ENCODE assay signal across 14 mouse cellular contexts in genomic region chr4:120003006-120003405, GRCm38 (mm10).
A peak's percentile ranks its signal among the peaks of the same experiment; 100 is the strongest.
DNase-seq lines count a peak whose midpoint lies in the region; ATAC-seq and TF ChIP-seq lines count a peak whose summit lies in the region.
"Had no signal": no experiment of that assay in that cellular context is flagged by ENCODE, and none has a peak within 500 bp of the region (broad histone marks: within the 10 kb centered on the region; RNA-seq: fewer than 3 reads in every experiment).

No protein-coding gene starts in this region.

- H3K27me3 ChIP-seq in kidney, embryonic 16.5 days (ENCODE audit: insufficient read depth, low read length) = 0 out of 2 replicates have a peak, but pooled peaks cover 3% of the 10 kb centered on the region
- H3K27me3 ChIP-seq in lung, embryonic 14.5 days (ENCODE audit: insufficient read depth, low read length) = no peaks in the 10 kb centered on the region
- no peaks in the 10 kb centered on the region for H3K27me3 ChIP-seq in forebrain, embryonic 11.5 days (ENCODE audit: control insufficient read depth, insufficient read depth, low read length)
- H3K27me3 ChIP-seq: heart, embryonic 13.5 days; hindbrain, embryonic 15.5 days; liver, embryonic 13.5 days had no signal

- TF ChIP-seq POLR2A in bone marrow, adult 2 months (IDR thresholded peaks at IDR 0.05; ENCODE audit: borderline replicate concordance, control insufficient read depth, low read depth, low read length) = no peak

- 47% methylated on average over 3 of the region's 3 CpGs for WGBS in kidney, embryonic 16.5 days
- 46% methylated on average over 3 of the region's 3 CpGs for WGBS in lung, embryonic 14.5 days
- WGBS in bone marrow, adult 2 months = 57% methylated on average over 3 of the region's 3 CpGs
- WGBS in forebrain, embryonic 11.5 days = 35% methylated on average over 3 of the region's 3 CpGs

- peak; percentile 51 for TF ChIP-seq CTCF in lung, embryonic 14.5 days (IDR thresholded peaks at IDR 0.05; ENCODE audit: low read depth)
- 0 out of 2 replicates have a peak, but pooled peaks have one; percentile 29 for TF ChIP-seq CTCF in bone marrow, adult 2 months (IDR thresholded peaks at IDR 0.05; ENCODE audit: control insufficient read depth, insufficient read depth, low read length)

- no peaks in the 10 kb centered on the region for H3K4me1 ChIP-seq in kidney, embryonic 16.5 days (ENCODE audit: insufficient read depth, low read length)
- no peaks in the 10 kb centered on the region for H3K4me1 ChIP-seq in lung, embryonic 14.5 days (ENCODE audit: insufficient read depth)
- H3K4me1 ChIP-seq in bone marrow, adult 2 months (ENCODE audit: control insufficient read depth, insufficient read depth, low read length) = peaks cover 1% of the 10 kb centered on the region; the same call in 1 of the 2 replicates
- H3K4me1 ChIP-seq in forebrain, embryonic 11.5 days (replicated peaks; ENCODE audit: control insufficient read depth, insufficient read depth, low read length) = no peaks in the 10 kb centered on the region
- H3K4me1 ChIP-seq: hindbrain, embryonic 15.5 days; liver, embryonic 13.5 days had no signal

- no peak overlapping the region for H3K4me3 ChIP-seq in kidney, embryonic 16.5 days (ENCODE audit: low read length)
- no peak overlapping the region for H3K4me3 ChIP-seq in lung, embryonic 14.5 days (ENCODE audit: low read depth, low read length)
- no peak overlapping the region for H3K4me3 ChIP-seq in bone marrow, adult 2 months (replicated peaks; ENCODE audit: control insufficient read depth, low read depth, low read length)
- H3K4me3 ChIP-seq in forebrain, embryonic 11.5 days (ENCODE audit: low read depth, low read length) = no peak overlapping the region
- H3K4me3 ChIP-seq: forebrain, embryonic 10.5 days; heart, embryonic 13.5 days; hindbrain, embryonic 15.5 days; liver, embryonic 13.5 days; midbrain, embryonic 10.5 days had no signal

- H3K9ac ChIP-seq in kidney, embryonic 16.5 days (replicated peaks; ENCODE audit: low read length) = no peak overlapping the region
- H3K9ac ChIP-seq in lung, embryonic 14.5 days = no peak overlapping the region
- H3K9ac ChIP-seq in forebrain, embryonic 11.5 days (ENCODE audit: low read length) = no peak overlapping the region
- H3K9ac ChIP-seq: heart, embryonic 13.5 days; hindbrain, embryonic 15.5 days; liver, embryonic 13.5 days had no signal

- no peak overlapping the region for H3K27ac ChIP-seq in kidney, embryonic 16.5 days (ENCODE audit: low read length)
- no peak overlapping the region for H3K27ac ChIP-seq in lung, embryonic 14.5 days (ENCODE audit: low read depth)
- no peak overlapping the region for H3K27ac ChIP-seq in bone marrow, adult 2 months (ENCODE audit: control insufficient read depth, insufficient read depth, low read depth, low read length, poor library complexity)
- H3K27ac ChIP-seq in forebrain, embryonic 11.5 days (ENCODE audit: low read depth, low read length) = no peak overlapping the region
- H3K27ac ChIP-seq: forebrain, embryonic 10.5 days; heart, embryonic 13.5 days; hindbrain, embryonic 15.5 days; liver, embryonic 13.5 days; midbrain, embryonic 10.5 days had no signal

- no peak overlapping the region for H3K4me2 ChIP-seq in kidney, embryonic 16.5 days (replicated peaks; ENCODE audit: low read depth, low read length)
- H3K4me2 ChIP-seq in lung, embryonic 14.5 days = no peak overlapping the region
- no peak overlapping the region for H3K4me2 ChIP-seq in forebrain, embryonic 11.5 days (ENCODE audit: low read depth, low read length, severe bottlenecking)
- H3K4me2 ChIP-seq: heart, embryonic 13.5 days; hindbrain, embryonic 15.5 days; liver, embryonic 13.5 days had no signal

- H3K9me3 ChIP-seq in kidney, embryonic 16.5 days (ENCODE audit: low read length) = no peaks in the 10 kb centered on the region
- H3K9me3 ChIP-seq in lung, embryonic 14.5 days (ENCODE audit: low read depth, low read length) = no peaks in the 10 kb centered on the region
- no peaks in the 10 kb centered on the region for H3K9me3 ChIP-seq in forebrain, embryonic 11.5 days (ENCODE audit: control insufficient read depth, low read length)
- H3K9me3 ChIP-seq: forebrain, embryonic 10.5 days; heart, embryonic 13.5 days; hindbrain, embryonic 15.5 days; liver, embryonic 13.5 days; midbrain, embryonic 10.5 days had no signal

- ATAC-seq in kidney, embryonic 16.5 days (ENCODE audit: low FRiP score, low TSS enrichment) = 0 out of 2 replicates have a peak, but pooled peaks have one; percentile 39
- no peak for ATAC-seq in lung, embryonic 14.5 days (ENCODE audit: insufficient read depth)
- ATAC-seq in forebrain, embryonic 11.5 days (replicated peaks; ENCODE audit: low FRiP score) = no peak

- no peaks in the 10 kb centered on the region for H3K36me3 ChIP-seq in kidney, embryonic 16.5 days (ENCODE audit: insufficient read depth, low read length)
- no peaks in the 10 kb centered on the region for H3K36me3 ChIP-seq in lung, embryonic 14.5 days (ENCODE audit: insufficient read depth)
- H3K36me3 ChIP-seq in forebrain, embryonic 11.5 days (ENCODE audit: control insufficient read depth, insufficient read depth, low read length) = no peaks in the 10 kb centered on the region
- H3K36me3 ChIP-seq: forebrain, embryonic 10.5 days; heart, embryonic 13.5 days; hindbrain, embryonic 15.5 days; liver, embryonic 13.5 days; midbrain, embryonic 10.5 days had no signal

- no peak for DNase-seq in kidney, adult 11 months
- no peak for DNase-seq in lung, embryonic 14.5 days
- no peak for DNase-seq in lung, postnatal 4 days
- DNase-seq in retina, postnatal 1 day = peak; percentile 43
- no peak for DNase-seq in forebrain, embryonic 11.5 days (ENCODE audit: low spot score)
- DNase-seq: adrenal gland, postnatal 14 days; gastrocnemius, postnatal 14 days; liver, embryonic 13.5 days had no signal
